Comparison of ENCODE assay signal across 9 mouse cellular contexts in genomic region chr1:73743737-73744554, GRCm38 (mm10).
A peak's percentile ranks its signal among the peaks of the same experiment; 100 is the strongest.
DNase-seq lines count a peak whose midpoint lies in the region; ATAC-seq lines count a peak whose summit lies in the region.
"Had no signal": no experiment of that assay in that cellular context is flagged by ENCODE, and none has a peak within 500 bp of the region (broad histone marks: within the 10 kb centered on the region; RNA-seq: fewer than 3 reads in every experiment).

No protein-coding gene starts in this region.

- peak; percentile 74 for ATAC-seq in hindbrain, embryonic 13.5 days (ENCODE audit: low FRiP score)
- ATAC-seq in midbrain, embryonic 12.5 days (ENCODE audit: low FRiP score, low read depth), result peak; percentile 78
- ATAC-seq: Patski had no signal

- H3K27ac ChIP-seq in hindbrain, embryonic 13.5 days, result peak overlapping the region; percentile 69
- H3K27ac ChIP-seq in midbrain, embryonic 12.5 days (replicated peaks), result peak overlapping the region; percentile 77

- H3K4me2 ChIP-seq in hindbrain, embryonic 13.5 days, result no peak overlapping the region
- H3K4me2 ChIP-seq in midbrain, embryonic 12.5 days (replicated peaks), result no peak overlapping the region

- H3K9me3 ChIP-seq in hindbrain, embryonic 13.5 days, result no peaks in the 10 kb centered on the region
- no peaks in the 10 kb centered on the region for H3K9me3 ChIP-seq in midbrain, embryonic 12.5 days

- DNase-seq in right cerebral cortex, postnatal 14 days, result peak; percentile 4
- no peak for DNase-seq in right cerebral cortex, postnatal 25 days
- DNase-seq in cerebellum, adult 8-10 months, result no peak
- no peak for DNase-seq in gastrocnemius, adult 18-20 months (ENCODE audit: low spot score)
- no peak for DNase-seq in gastrocnemius, adult 8-10 months (ENCODE audit: low spot score in 2 of 2)
- no peak for DNase-seq in heart, postnatal 10 days

- 20% methylated on average over 6 of the region's 6 CpGs for WGBS in hindbrain, embryonic 13.5 days
- 14% methylated on average over 6 of the region's 6 CpGs for WGBS in midbrain, embryonic 12.5 days

- H3K36me3 ChIP-seq in hindbrain, embryonic 13.5 days, result no peaks in the 10 kb centered on the region
- no peaks in the 10 kb centered on the region for H3K36me3 ChIP-seq in midbrain, embryonic 12.5 days

- no peak overlapping the region for H3K9ac ChIP-seq in hindbrain, embryonic 13.5 days
- H3K9ac ChIP-seq in midbrain, embryonic 12.5 days (replicated peaks), result no peak overlapping the region

- H3K27me3 ChIP-seq in hindbrain, embryonic 13.5 days, result no peaks in the 10 kb centered on the region
- H3K27me3 ChIP-seq in midbrain, embryonic 12.5 days, result no peaks in the 10 kb centered on the region

- no peak overlapping the region for H3K4me3 ChIP-seq in hindbrain, embryonic 13.5 days
- H3K4me3 ChIP-seq in midbrain, embryonic 12.5 days, result no peak overlapping the region

- H3K4me1 ChIP-seq in hindbrain, embryonic 13.5 days (replicated peaks), result peaks cover 13% of the 10 kb centered on the region
- H3K4me1 ChIP-seq in midbrain, embryonic 12.5 days, result peaks cover 17% of the 10 kb centered on the region

- intact Hi-C loops in heart, postnatal 10 days (cut with DNase I), result no loop called here
